Mouse (Mus musculus) liver, adult 2 months (tissue): ENCODE data around the gene Igfbp7.
"Not testable (repeated sequence)": the region's sequence is repeated elsewhere in the genome, so short reads cannot be mapped to it uniquely, and the experiment has no call there.

Source experiments
- CTCF ChIP-seq: fragments of 200-500 bp; IDR thresholded peaks from 2 replicates; pipeline ENCODE4 v1.5.1; 2011; ENCODE audit warnings: low read depth, low read length, control low read depth
- POLR2A ChIP-seq: fragments of 200-500 bp; IDR thresholded peaks from 2 replicates; pipeline ENCODE4 v1.6.1; 2011; ENCODE audit warnings: low read length, control low read depth; ENCODE audit not compliant: insufficient read depth; ENCODE audit errors: extremely low read depth

DNA sequence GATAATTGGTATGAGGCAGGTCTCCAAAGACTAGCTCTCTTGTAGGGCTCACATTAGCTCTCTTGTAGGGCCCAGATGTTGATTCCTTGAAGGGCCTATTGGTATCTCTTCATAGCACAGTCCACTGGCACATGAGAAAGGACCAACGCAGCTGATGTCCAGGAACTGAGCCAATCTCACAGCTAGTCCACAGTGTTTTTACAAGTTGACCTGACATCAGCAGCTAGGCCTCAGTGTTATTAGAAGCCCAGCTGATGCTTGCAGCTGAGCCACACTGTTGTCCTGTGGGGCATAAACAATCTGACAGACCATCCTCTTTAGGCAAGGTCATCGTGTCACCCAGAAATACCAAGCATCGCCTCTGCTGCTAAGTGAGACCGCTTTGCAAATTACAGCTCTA, 11.7 kb upstream of the Igfbp7 start:
- not testable (repeated sequence) for TF ChIP-seq CTCF, POLR2A
